Mouse (Mus musculus): ENCODE measurements at regions not wholly inside any gene's neighbourhood (a gene's known extent, or its start where the extent isn't known, plus 50 kb on each side); places are given as distances from the start of the nearest gene placed in this dataset.

- no peak for TF ChIP-seq CTCF (IDR thresholded peaks at IDR 0.05; ENCODE audit: insufficient read depth, low read length)
- no peak for TF ChIP-seq POLR2A (IDR thresholded peaks at IDR 0.05; ENCODE audit: borderline replicate concordance, extremely low read depth, low read depth, low read length)
These were observed 481.1 kb upstream of the Sall1 start for GRCm38 (mm10) chr8:89525041-89525440.

Data from lung, adult 2 months (tissue).